Mouse (Mus musculus) lung, postnatal 0 days (tissue): Measurements from ENCODE around the gene Hist1h1c. TPM values are rescaled to one million over a fixed set of nuclear protein-coding genes. Genes with fewer than 3 reads are reported as not detected.
"Not testable (repeated sequence)": the region's sequence is repeated elsewhere in the genome, so short reads cannot be mapped to it uniquely, and the experiment has no call there.

Source experiments
- ATAC-seq: fragments of 200-750 bp; cut with Nextera tagmentation; 2 replicates; pipeline ENCODE4 v1.8.0; 2017; ENCODE audit warnings: moderate library complexity
- DNase-seq: peaks from one replicate; pipeline ENCODE4 v3.0.0-alpha.2; 2016; ENCODE audit warnings: low spot score
- H3K27ac ChIP-seq: fragments of 300-500 bp; sonication (generic); 2 replicates; pipeline ENCODE4 v1.5.1; 2014; ENCODE audit warnings: antibody characterized with exemption, mild to moderate bottlenecking, low read length, mixed read lengths
- H3K27me3 ChIP-seq: fragments of 300-500 bp; sonication (generic); replicated peaks from 2 replicates; pipeline ENCODE4 v1.6.1; 2014; ENCODE audit warnings: low read length, mixed read lengths; ENCODE audit not compliant: insufficient read depth
- H3K36me3 ChIP-seq: fragments of 300-500 bp; sonication (generic); 2 replicates; pipeline ENCODE4 v1.6.1; 2014; ENCODE audit warnings: low read length, mixed read lengths; ENCODE audit not compliant: insufficient read depth
- H3K4me1 ChIP-seq: fragments of 300-500 bp; sonication (generic); 2 replicates; pipeline ENCODE4 v1.6.1; 2014; ENCODE audit warnings: antibody characterized with exemption, low read depth, low read length, mixed read lengths; ENCODE audit not compliant: insufficient read depth
- H3K4me2 ChIP-seq: fragments of 300-500 bp; sonication (generic); replicated peaks from 2 replicates; pipeline ENCODE4 v1.6.1; 2014; ENCODE audit warnings: low read depth, mild to moderate bottlenecking, low read length, moderate library complexity, mixed read lengths
- H3K4me3 ChIP-seq: fragments of 300-500 bp; sonication (generic); 2 replicates; pipeline ENCODE4 v1.5.1; 2014; ENCODE audit warnings: low read depth, low read length
- H3K9ac ChIP-seq: fragments of 300-500 bp; sonication (generic); replicated peaks from 2 replicates; pipeline ENCODE4 v1.6.1; 2014; ENCODE audit warnings: low read depth, mild to moderate bottlenecking
- H3K9me3 ChIP-seq: fragments of 300-500 bp; sonication (generic); 2 replicates; pipeline ENCODE4 v1.6.1; 2016; ENCODE audit warnings: low read length, mixed read lengths
- CTCF ChIP-seq: IDR thresholded peaks from 2 replicates; pipeline ENCODE4 v1.5.1; 2016; ENCODE audit warnings: antibody characterized with exemption, mild to moderate bottlenecking
- EP300 ChIP-seq: IDR thresholded peaks from 2 replicates; pipeline ENCODE4 v1.6.1; 2016; ENCODE audit warnings: antibody characterized with exemption, mild to moderate bottlenecking, control low read depth
- WGBS: fragments of 180-500 bp; shearing (Covaris S2); extraction: QIAGEN DNeasy Blood & Tissue Kit; methylation state at CpG from one replicate; pipeline ENCODE4 v1.1.7; 2014; 5-methylcytosine and 5-hydroxymethylcytosine counted together
- polyA plus RNA-seq: library from polyadenylated mRNA; unstranded; fragments of >200 nt; fragmentation: Nextera tagmentation; extraction: Ambion mirVana; gene quantifications from 2 replicates; pipeline ENCODE4 v1.2.1, GENCODE M21; 2015

Hist1h1c gene
- polyA plus RNA-seq, 1 experiment from 2014 or later, result 43.3 TPM

- no peak overlapping the region for H3K4me2 ChIP-seq
Observed at GRCm38 (mm10) chr13:23765172-23765513, 26.5 kb downstream of the Hist1h1c start.

DNA sequence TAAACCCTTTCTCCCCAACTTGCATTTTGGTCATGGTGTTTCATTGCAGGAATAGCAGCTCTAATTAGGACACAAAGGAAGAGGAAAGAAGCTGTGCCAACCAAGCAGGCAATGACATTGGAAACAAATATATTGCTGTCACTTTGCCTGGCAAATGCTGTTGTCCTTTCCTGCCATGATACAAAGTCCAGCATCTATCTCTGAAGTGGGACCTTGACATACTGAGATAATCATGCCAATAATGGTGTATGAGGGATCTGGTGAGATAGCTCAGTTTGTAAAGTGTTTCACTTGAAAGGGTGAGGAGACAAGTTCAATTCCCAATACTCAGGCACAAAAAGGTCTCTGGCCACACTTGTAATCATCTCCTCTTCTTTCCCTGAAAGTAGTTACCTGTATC, 28.2 kb downstream of the Hist1h1c start:
- H3K36me3 ChIP-seq, result no peaks in the 10 kb centered on the region

More at GRCm38 (mm10) chr13:23765172-23765513, 26.5 kb downstream of the Hist1h1c start:
- WGBS, result 27% methylated on average over 1 of the region's 1 CpGs
- no peak for TF ChIP-seq CTCF
- TF ChIP-seq EP300, result no peak
- DNase-seq (no peak), ATAC-seq (no peak)
- H3K9ac ChIP-seq, result no peak overlapping the region
- H3K4me1 ChIP-seq, result peaks cover 11% of the 10 kb centered on the region
- no peaks in the 10 kb centered on the region for H3K27me3 ChIP-seq
- H3K27ac ChIP-seq, result no peak overlapping the region
- H3K4me3 ChIP-seq, result no peak overlapping the region
- H3K9me3 ChIP-seq, result no peaks in the 10 kb centered on the region
- H3K36me3 ChIP-seq, result no peaks in the 10 kb centered on the region

DNA sequence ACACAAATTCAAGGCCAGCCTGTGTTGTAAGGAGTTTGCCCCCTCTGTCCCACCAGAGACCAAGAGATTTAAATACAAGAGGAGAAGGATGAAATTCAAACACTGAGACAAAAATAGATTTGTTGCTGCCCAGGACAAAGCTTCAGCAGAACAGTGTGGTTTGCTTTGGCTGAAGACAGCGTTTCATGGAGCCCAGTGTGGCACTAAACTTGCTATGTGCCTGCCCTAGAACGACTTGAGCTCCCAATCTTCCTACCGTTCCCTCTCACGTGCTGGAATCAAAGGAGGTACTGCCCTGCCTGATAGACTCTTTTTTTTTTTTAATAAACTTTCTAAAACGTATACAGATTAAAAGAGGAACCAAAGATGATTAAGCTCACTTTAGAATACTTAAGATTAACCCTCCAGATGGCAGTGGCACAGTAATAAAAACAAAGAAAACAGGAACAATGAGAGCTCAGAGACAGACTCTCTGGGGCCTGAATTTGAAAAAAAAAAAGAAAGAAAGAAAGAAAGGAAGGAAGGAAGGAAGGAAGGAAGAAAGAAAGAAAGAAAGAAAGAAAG, 30.3 kb downstream of the Hist1h1c start:
- WGBS, result 48% methylated on average over 5 of the region's 5 CpGs

More for the DNA sequence above, 28.2 kb downstream of the Hist1h1c start:
- H3K9me3 ChIP-seq, result no peaks in the 10 kb centered on the region
- H3K4me1 ChIP-seq, result peaks cover 8% of the 10 kb centered on the region
- H3K4me3 ChIP-seq, result no peak overlapping the region
- TF ChIP-seq CTCF (no peak), EP300 (no peak)
- no peak overlapping the region for H3K4me2 ChIP-seq
- ATAC-seq (no peak), DNase-seq (no peak)
- H3K27ac ChIP-seq, result no peak overlapping the region
- no peak overlapping the region for H3K9ac ChIP-seq
- H3K27me3 ChIP-seq, result no peaks in the 10 kb centered on the region

GRCm38 (mm10) chr13:23769613-23770012, 31.0 kb downstream of the Hist1h1c start, which contains the start of gene Trim38:
Gene Trim38 (plus strand): TSS chr13:23769913.
- WGBS, result 87% methylated on average over 2 of the region's 2 CpGs
- H3K36me3 ChIP-seq, ATAC-seq: not testable (repeated sequence)

More for the DNA sequence above, 30.3 kb downstream of the Hist1h1c start:
- no peak for DNase-seq
- Histone ChIP-seq H3K9me3 (no peaks in the 10 kb centered on the region), H3K4me2 (no peak overlapping the region), H3K9ac (no peak overlapping the region), H3K4me3 (no peak overlapping the region), H3K36me3 (no peaks in the 10 kb centered on the region), H3K27me3 (no peaks in the 10 kb centered on the region), H3K27ac (no peak overlapping the region), H3K4me1 (peaks cover 9% of the 10 kb centered on the region)
- TF ChIP-seq EP300 (no peak), CTCF (no peak)
- no peak for ATAC-seq

GRCm38 (mm10) chr13:23772561-23773313, 34.1 kb downstream of the Hist1h1c start:
- peak overlapping the region; percentile 5; the same call in 1 of the 2 replicates for H3K4me3 ChIP-seq
- WGBS, result 23% methylated on average over 21 of the region's 21 CpGs
- DNase-seq, result peak; percentile 35

More at GRCm38 (mm10) chr13:23769613-23770012, 31.0 kb downstream of the Hist1h1c start, which contains the start of gene Trim38:
- H3K9me3 ChIP-seq, H3K27ac ChIP-seq, H3K27me3 ChIP-seq, DNase-seq, H3K4me1 ChIP-seq, H3K4me2 ChIP-seq, H3K4me3 ChIP-seq, H3K9ac ChIP-seq: not testable (repeated sequence)

DNA sequence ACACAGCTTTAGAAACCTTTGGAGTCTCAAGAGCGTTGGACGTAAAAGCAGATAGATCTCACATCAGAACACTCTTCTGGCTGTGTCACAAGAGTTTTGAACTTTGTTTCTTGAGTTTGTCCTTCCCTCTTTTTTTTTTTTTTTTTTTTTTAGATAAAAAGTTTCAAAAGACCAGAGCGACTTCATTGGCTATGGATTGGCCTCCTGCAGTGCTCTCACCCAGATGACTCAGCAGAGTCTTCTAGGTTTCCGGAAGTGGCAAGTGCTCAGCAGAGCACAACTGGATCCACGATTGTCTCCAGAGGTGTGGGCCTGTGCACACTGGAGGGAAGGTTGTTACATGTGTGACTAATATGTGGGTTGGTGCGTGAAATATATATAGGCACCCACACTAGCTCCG, 39.7 kb downstream of the Hist1h1c start:
- Histone ChIP-seq H3K27me3 (no peaks in the 10 kb centered on the region), H3K4me1 (no peaks in the 10 kb centered on the region), H3K27ac (no peak overlapping the region), H3K9me3 (no peaks in the 10 kb centered on the region), H3K36me3 (no peaks in the 10 kb centered on the region), H3K4me2 (no peak overlapping the region), H3K9ac (no peak overlapping the region), H3K4me3 (no peak overlapping the region)
- no peak for ATAC-seq
- no peak for DNase-seq
- 86% methylated on average over 7 of the region's 7 CpGs for WGBS
- no peak for TF ChIP-seq CTCF
- no peak for TF ChIP-seq EP300

More at GRCm38 (mm10) chr13:23772561-23773313, 34.1 kb downstream of the Hist1h1c start:
- H3K27ac ChIP-seq, result no peak overlapping the region
- no peak overlapping the region for H3K9ac ChIP-seq
- H3K9me3 ChIP-seq, result no peaks in the 10 kb centered on the region
- ATAC-seq, result peak; percentile 84
- H3K36me3 ChIP-seq, result no peaks in the 10 kb centered on the region
- 0 out of 2 replicates have a peak, but pooled peaks cover 3% of the 10 kb centered on the region for H3K4me1 ChIP-seq
- H3K27me3 ChIP-seq, result no peaks in the 10 kb centered on the region
- TF ChIP-seq CTCF, result no peak
- TF ChIP-seq EP300, result no peak
- peak overlapping the region; percentile 42 for H3K4me2 ChIP-seq
